Mouse (Mus musculus) G1E (cell line): ENCODE data around the gene Ascl5.

Experiments used
- CTCF ChIP-seq: IDR thresholded peaks from 2 replicates; pipeline ENCODE4 v1.5.1; 2012; ENCODE audit warnings: low read depth, low read length, inconsistent platforms, mixed read lengths
- GATA1 ChIP-seq: IDR thresholded peaks from 2 replicates; pipeline ENCODE4 v1.6.1; 2012; ENCODE audit warnings: borderline replicate concordance, low read length, inconsistent platforms, mixed read lengths
- GATA2 ChIP-seq: IDR thresholded peaks from 2 replicates; pipeline ENCODE4 v1.6.1; 2012; ENCODE audit warnings: low read depth, low read length, inconsistent platforms, borderline replicate concordance
- TAL1 ChIP-seq: conservative IDR thresholded peaks from 2 replicates; pipeline ENCODE4 v1.6.1; 2012; ENCODE audit warnings: low read depth, low read length, inconsistent platforms, mixed read lengths

- TF ChIP-seq CTCF = no peak
- TF ChIP-seq GATA2 = no peak
- TF ChIP-seq GATA1 = no peak
- TF ChIP-seq TAL1 = no peak
These were observed 17.0 kb downstream of the Ascl5 start for GRCm38 (mm10) chr1:136067579-136067978.
